Mouse (Mus musculus) testis, adult 2 months (tissue): ENCODE results near the gene Csmd2.

Source experiments
- CTCF ChIP-seq: fragments of 200-500 bp; IDR thresholded peaks from 2 replicates; pipeline ENCODE4 v1.5.1; 2012; ENCODE audit warnings: low read depth, mild to moderate bottlenecking, inconsistent platforms, low read length, moderate library complexity; ENCODE audit not compliant: control insufficient read depth, insufficient read depth, insufficient replicate concordance
- POLR2A ChIP-seq: fragments of 200-500 bp; IDR thresholded peaks from 2 replicates; pipeline ENCODE4 v1.6.1; 2012; ENCODE audit warnings: low read depth, mild to moderate bottlenecking, inconsistent platforms, low read length, moderate library complexity; ENCODE audit not compliant: control insufficient read depth

DNA sequence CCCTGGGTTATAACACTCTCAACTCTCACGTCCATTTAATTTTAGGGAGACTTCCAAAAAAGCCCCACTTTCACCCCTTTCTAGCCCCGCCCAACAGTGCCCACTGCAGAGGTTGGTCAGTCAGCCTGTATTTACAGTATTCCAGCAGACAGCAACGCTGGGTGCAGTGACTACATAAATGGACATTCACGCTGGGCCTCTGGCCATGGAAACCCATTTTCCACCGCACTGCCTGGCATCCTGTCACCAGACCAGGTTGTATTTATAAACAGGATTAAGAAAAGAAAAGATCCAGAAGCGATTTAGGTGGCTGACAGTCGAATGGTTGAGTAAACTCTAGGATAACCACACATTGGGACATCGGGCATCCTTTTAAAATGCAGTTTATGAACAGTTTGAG lies 65.0 kb downstream of the Csmd2 start:
- no peak for TF ChIP-seq CTCF
- TF ChIP-seq POLR2A: no peak
